Mouse (Mus musculus): ENCODE measurements around the gene Hsd11b1.
A peak's percentile ranks its signal among the peaks of the same experiment; 100 is the strongest.

Gene Hsd11b1

GRCm38 (mm10) chr1:193234130-193234645, 29.7 kb downstream of the Hsd11b1 start:
- no peak for TF ChIP-seq GATA4 (IDR thresholded peaks at IDR 0.05; ENCODE audit: insufficient replicate concordance, low read length)

GRCm38 (mm10) chr1:193232732-193233131, 31.1 kb downstream of the Hsd11b1 start:
- TF ChIP-seq GATA4 (IDR thresholded peaks at IDR 0.05; ENCODE audit: insufficient replicate concordance, low read length): no peak

DNA sequence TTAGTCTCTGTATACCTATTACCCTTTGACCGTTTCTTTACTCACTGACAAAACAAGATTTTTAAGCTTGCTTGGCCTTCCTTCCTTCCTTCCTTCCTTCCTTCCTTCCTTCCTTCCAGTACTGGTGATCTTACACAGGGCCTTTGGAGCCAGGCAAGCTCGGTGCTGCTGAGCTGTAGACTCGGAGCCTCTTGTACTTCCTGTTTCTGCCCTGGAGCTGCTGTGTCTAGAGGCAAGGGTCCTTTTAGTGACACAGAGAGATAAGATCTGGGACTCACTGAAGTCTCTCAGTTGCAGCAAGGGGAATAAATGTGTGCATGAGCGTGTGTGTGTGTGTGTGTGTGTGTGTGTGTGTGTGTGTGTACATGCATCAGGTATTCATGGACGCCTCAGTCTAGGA, 32.9 kb downstream of the Hsd11b1 start:
- no peak for TF ChIP-seq GATA4 (IDR thresholded peaks at IDR 0.05; ENCODE audit: insufficient replicate concordance, low read length)

DNA sequence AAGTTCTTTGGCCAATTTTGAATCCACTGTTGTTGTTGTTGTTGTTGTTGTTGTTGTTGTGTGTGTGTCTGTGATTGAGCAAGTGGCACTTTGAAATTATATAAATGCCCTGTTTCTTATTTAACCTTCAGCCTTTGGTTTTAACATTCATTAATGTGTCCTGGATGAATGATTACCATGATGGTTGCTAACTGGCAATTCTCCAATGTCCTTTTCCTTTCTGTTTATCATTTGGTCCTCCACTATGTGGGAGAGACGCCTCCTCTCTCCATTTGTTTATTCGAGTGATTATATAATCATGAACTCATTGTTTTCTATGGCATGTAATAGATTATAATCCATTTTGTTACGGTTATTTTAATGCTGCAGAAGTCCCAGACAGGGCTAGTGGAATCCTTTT, 33.3 kb downstream of the Hsd11b1 start:
- TF ChIP-seq GATA4 (IDR thresholded peaks at IDR 0.05; ENCODE audit: insufficient replicate concordance, low read length): no peak

DNA sequence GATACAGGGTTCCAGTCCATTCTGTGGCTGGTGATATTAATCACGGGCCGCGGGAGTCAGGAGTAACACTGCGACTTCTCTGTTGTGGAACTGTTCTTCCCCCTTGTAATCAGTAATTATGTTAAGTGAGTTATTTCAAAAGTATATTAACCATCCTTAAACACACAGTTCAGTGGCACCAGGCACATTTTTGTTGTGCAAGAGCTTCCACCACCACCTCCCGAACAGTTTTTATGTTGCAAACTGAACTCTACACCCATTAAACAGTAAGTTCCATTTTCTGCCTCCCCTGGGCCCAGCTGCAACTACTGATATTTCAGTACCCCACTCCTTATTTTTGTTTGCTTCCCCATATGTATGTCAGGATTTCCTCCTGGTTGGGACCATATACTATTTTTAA, 34.3 kb downstream of the Hsd11b1 start:
- no peak for TF ChIP-seq GATA4 (IDR thresholded peaks at IDR 0.05; ENCODE audit: insufficient replicate concordance, low read length)

DNA sequence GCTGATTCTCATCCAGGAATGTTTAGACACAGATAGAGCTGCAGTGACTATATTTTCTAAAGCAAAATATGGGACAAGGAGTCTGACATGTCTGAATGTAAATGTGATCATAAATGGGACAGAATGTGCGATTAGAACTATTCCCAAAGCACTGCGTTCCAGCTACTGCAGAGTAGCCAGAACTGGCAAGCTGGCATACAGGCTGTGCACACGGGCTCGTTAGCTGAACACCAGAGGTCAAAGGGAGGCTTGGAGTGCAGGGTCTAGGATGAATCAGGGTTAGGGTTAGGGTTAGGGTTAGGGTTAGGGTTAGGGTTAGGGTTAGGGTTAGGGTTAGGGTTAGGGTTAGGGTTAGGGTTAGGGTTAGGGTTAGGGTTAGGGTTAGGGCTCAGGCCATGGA, 36.3 kb downstream of the Hsd11b1 start:
- no peak for TF ChIP-seq GATA4 (IDR thresholded peaks at IDR 0.05; ENCODE audit: insufficient replicate concordance, low read length)

DNA sequence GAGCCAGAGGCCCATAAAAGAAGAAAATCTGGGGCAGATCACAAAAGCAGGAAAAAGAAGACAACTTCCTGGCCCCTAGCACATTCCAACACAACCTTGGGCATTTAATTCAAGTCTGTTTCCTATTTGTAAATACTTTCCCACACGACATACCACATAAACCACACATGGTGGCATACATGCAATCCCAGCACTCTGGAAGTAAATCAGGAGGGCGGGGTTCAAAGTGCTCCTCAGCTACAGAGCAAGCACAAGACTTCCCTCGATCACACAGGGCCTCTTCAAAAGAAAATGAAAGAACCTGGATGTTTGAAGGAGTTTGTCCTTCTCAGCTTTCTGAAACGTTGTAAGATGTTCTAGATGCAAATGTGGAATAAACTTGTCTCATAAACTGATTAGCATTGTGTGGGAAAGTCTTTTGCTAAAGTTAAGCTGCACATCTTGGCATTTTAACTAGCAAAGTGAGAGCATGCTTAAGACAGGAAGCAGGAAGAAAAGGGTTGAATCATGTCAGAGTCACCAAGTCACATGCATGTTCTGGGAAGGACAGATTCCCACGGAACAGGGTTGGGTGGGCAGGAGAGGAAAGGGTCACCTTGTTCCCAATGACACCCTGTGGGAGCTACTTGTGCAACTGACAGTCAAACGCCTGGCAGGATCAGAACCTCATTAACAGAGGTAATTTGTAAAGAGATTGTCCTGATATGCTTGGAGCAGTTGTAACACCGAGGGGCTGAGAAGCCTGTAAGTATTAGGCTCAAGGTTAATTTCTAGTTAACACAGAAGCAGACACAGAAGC, 37.0 kb downstream of the Hsd11b1 start:
- TF ChIP-seq GATA4 (IDR thresholded peaks at IDR 0.05; ENCODE audit: insufficient replicate concordance, low read length): no peak

- no peak for TF ChIP-seq GATA4 (IDR thresholded peaks at IDR 0.05; ENCODE audit: insufficient replicate concordance, low read length)
These were observed 37.8 kb downstream of the Hsd11b1 start for GRCm38 (mm10) chr1:193226114-193226513.

- no peak for TF ChIP-seq GATA4 (IDR thresholded peaks at IDR 0.05; ENCODE audit: insufficient replicate concordance, low read length)
These were observed 38.3 kb downstream of the Hsd11b1 start for GRCm38 (mm10) chr1:193225531-193225930.

- no peak for TF ChIP-seq GATA4 (IDR thresholded peaks at IDR 0.05; ENCODE audit: insufficient replicate concordance, low read length)
These were observed 43.5 kb downstream of the Hsd11b1 start for GRCm38 (mm10) chr1:193220408-193220807.

GRCm38 (mm10) chr1:193216000-193216399, 47.9 kb downstream of the Hsd11b1 start:
- no peak for TF ChIP-seq GATA4 (IDR thresholded peaks at IDR 0.05; ENCODE audit: insufficient replicate concordance, low read length)

DNA sequence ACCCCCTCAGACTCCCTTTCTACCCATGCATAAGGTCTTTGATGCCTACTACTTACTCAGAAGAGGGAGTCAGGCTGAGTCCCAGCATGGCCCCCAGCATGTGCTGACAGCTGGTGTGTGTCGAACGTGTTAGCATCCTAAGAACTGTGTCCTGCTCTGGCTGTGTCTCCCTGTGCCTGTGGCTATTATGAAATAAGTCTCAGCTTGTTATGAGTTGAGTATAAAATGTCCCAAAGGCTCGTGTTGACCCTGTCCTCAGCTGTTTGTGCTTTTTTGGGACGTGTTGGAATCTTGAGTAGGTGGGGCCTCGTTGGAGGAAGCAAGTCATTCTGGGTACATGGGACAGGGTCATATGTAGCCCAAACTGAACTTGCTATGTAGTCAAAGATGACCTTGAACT, 49.8 kb downstream of the Hsd11b1 start:
- no peak for TF ChIP-seq GATA4 (IDR thresholded peaks at IDR 0.05; ENCODE audit: insufficient replicate concordance, low read length)

- peak; percentile 98 for TF ChIP-seq GATA4 (IDR thresholded peaks at IDR 0.05; ENCODE audit: insufficient replicate concordance, low read length)
These were observed 52.5 kb downstream of the Hsd11b1 start for GRCm38 (mm10) chr1:193211371-193211770.

DNA sequence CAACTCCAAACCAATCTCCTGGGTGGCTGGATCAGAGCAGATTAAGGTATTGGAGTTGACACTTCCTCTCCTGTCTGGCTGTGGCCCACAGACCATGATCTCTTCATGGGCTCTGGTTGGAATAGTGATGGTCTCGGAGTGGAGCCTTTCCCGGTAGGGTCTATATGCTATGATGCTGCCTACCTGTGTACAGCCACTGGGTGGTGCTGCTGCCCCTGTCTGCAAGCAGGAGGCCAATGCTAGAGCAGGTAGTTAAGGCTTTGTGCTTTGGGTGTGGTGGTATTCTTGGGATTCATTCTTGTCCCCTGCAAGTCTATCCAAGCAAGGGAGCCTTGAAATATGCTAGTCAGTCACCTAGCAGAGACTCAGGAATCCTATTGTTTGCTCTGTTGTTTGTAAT, 55.7 kb downstream of the Hsd11b1 start:
- no peak for TF ChIP-seq GATA4 (IDR thresholded peaks at IDR 0.05; ENCODE audit: insufficient replicate concordance, low read length)

GRCm38 (mm10) chr1:193207503-193207902, 56.4 kb downstream of the Hsd11b1 start, which contains the start of gene Lamb3:
Lamb3 (plus strand) TSS chr1:193207699.
- no peak for TF ChIP-seq GATA4 (IDR thresholded peaks at IDR 0.05; ENCODE audit: insufficient replicate concordance, low read length)

GRCm38 (mm10) chr1:193205431-193205830, 58.4 kb downstream of the Hsd11b1 start:
- TF ChIP-seq GATA4 (IDR thresholded peaks at IDR 0.05; ENCODE audit: insufficient replicate concordance, low read length): no peak

- no peak for TF ChIP-seq GATA4 (IDR thresholded peaks at IDR 0.05; ENCODE audit: insufficient replicate concordance, low read length)
These were observed 60.1 kb downstream of the Hsd11b1 start for GRCm38 (mm10) chr1:193203821-193204220.

All from liver, adult (tissue).